Comparison of ENCODE assay signal across 25 mouse cellular contexts in genomic region chr7:119969320-119969719, GRCm38 (mm10).
"Had no signal": no experiment of that assay in that cellular context is flagged by ENCODE, and none has a peak within 500 bp of the region (broad histone marks: within the 10 kb centered on the region; RNA-seq: fewer than 3 reads in every experiment).

No protein-coding gene starts in this region.

- DNase-seq: gastrocnemius, postnatal 14 days; gastrocnemius, postnatal 36 days; heart, adult 18-20 months; heart, postnatal 14 days; heart, postnatal 36 days; kidney, adult 11 months; kidney, adult 2 months; kidney, adult 9 months; kidney, postnatal 14 days; kidney, postnatal 36 days; layer of hippocampus, adult 9-11 months; layer of hippocampus, postnatal 36 days; left cerebral cortex, postnatal 4 days had no signal

- H3K27ac ChIP-seq: heart, embryonic 13.5 days; heart, embryonic 15.5 days; hindbrain, embryonic 13.5 days; hindbrain, embryonic 15.5 days; hindbrain, postnatal 0 days; kidney, embryonic 15.5 days; kidney, postnatal 0 days; limb, embryonic 12.5 days; limb, embryonic 15.5 days; liver, embryonic 12.5 days; liver, embryonic 14.5 days had no signal

- H3K27me3 ChIP-seq: heart, embryonic 13.5 days; heart, embryonic 15.5 days; hindbrain, embryonic 13.5 days; hindbrain, embryonic 15.5 days; kidney, embryonic 15.5 days; limb, embryonic 12.5 days; limb, embryonic 15.5 days; liver, embryonic 12.5 days had no signal

- H3K36me3 ChIP-seq: heart, embryonic 13.5 days; heart, embryonic 15.5 days; hindbrain, embryonic 13.5 days; hindbrain, embryonic 15.5 days; kidney, embryonic 15.5 days; limb, embryonic 12.5 days; limb, embryonic 15.5 days; liver, embryonic 12.5 days had no signal

- H3K4me1 ChIP-seq: heart, embryonic 13.5 days; heart, embryonic 15.5 days; hindbrain, embryonic 13.5 days; hindbrain, embryonic 15.5 days; kidney, embryonic 15.5 days; limb, embryonic 12.5 days; limb, embryonic 15.5 days; liver, embryonic 12.5 days had no signal

- ATAC-seq: hindbrain, postnatal 0 days; intestine, embryonic 16.5 days; liver, embryonic 12.5 days had no signal

- H3K9me3 ChIP-seq: heart, embryonic 13.5 days; heart, embryonic 15.5 days; hindbrain, embryonic 13.5 days; hindbrain, embryonic 15.5 days; kidney, embryonic 15.5 days; limb, embryonic 12.5 days; limb, embryonic 15.5 days; liver, embryonic 12.5 days had no signal

- H3K9ac ChIP-seq: heart, embryonic 13.5 days; heart, embryonic 15.5 days; hindbrain, embryonic 13.5 days; hindbrain, embryonic 15.5 days; kidney, embryonic 15.5 days; limb, embryonic 12.5 days; limb, embryonic 15.5 days; liver, embryonic 12.5 days; liver, embryonic 14.5 days had no signal

- H3K4me3 ChIP-seq: heart, embryonic 13.5 days; heart, embryonic 15.5 days; hindbrain, embryonic 13.5 days; hindbrain, embryonic 15.5 days; kidney, embryonic 15.5 days; limb, embryonic 12.5 days; limb, embryonic 15.5 days; liver, embryonic 12.5 days had no signal

- H3K4me2 ChIP-seq: heart, embryonic 13.5 days; heart, embryonic 15.5 days; hindbrain, embryonic 13.5 days; hindbrain, embryonic 15.5 days; kidney, embryonic 15.5 days; limb, embryonic 12.5 days; limb, embryonic 15.5 days; liver, embryonic 12.5 days had no signal
